Mouse (Mus musculus) erythroblast, embryonic 14.5 days (primary cell): ENCODE results near the gene Nudt9. TPM values are rescaled to one million over a fixed set of nuclear protein-coding genes. Genes with fewer than 3 reads are reported as not detected.
A peak's percentile ranks its signal among the peaks of the same experiment; 100 is the strongest.
"Not testable (repeated sequence)": the region's sequence is repeated elsewhere in the genome, so short reads cannot be mapped to it uniquely, and the experiment has no call there.

Experiments used
- H3K27me3 ChIP-seq: 2 replicates; pipeline ENCODE4 v1.6.1; 2012; ENCODE audit warnings: inconsistent platforms; ENCODE audit not compliant: control insufficient read depth
- H3K36me3 ChIP-seq: 2 replicates; pipeline ENCODE4 v1.6.1; 2012; ENCODE audit warnings: mild to moderate bottlenecking, inconsistent platforms; ENCODE audit not compliant: control insufficient read depth
- H3K4me1 ChIP-seq: 2 replicates; pipeline ENCODE4 v1.6.1; 2012; ENCODE audit warnings: inconsistent platforms; ENCODE audit not compliant: control insufficient read depth
- H3K4me3 ChIP-seq: replicated peaks from 2 replicates; pipeline ENCODE3; 2012; ENCODE audit warnings: moderate library complexity, mild to moderate bottlenecking, inconsistent platforms
- H3K9me3 ChIP-seq: 2 replicates; pipeline ENCODE4 v1.6.1; 2012; ENCODE audit warnings: low read length, inconsistent platforms, mixed read lengths; ENCODE audit not compliant: control insufficient read depth
- GATA1 ChIP-seq: IDR thresholded peaks from 2 replicates; pipeline ENCODE4 v1.6.1; 2012; ENCODE audit warnings: low read length, inconsistent platforms, mixed read lengths
- TAL1 ChIP-seq: IDR thresholded peaks from 3 replicates; pipeline ENCODE4 v1.6.1; 2012; ENCODE audit warnings: low read length, inconsistent platforms, mixed read lengths
- polyA plus RNA-seq: library from polyadenylated mRNA; stranded (reverse); fragments of >175 nt; gene quantifications from 2 replicates; pipeline ENCODE4 v1.2.3, GENCODE M21; 2012

Gene Nudt9
- polyA plus RNA-seq, 1 experiment: 40.0 TPM

DNA sequence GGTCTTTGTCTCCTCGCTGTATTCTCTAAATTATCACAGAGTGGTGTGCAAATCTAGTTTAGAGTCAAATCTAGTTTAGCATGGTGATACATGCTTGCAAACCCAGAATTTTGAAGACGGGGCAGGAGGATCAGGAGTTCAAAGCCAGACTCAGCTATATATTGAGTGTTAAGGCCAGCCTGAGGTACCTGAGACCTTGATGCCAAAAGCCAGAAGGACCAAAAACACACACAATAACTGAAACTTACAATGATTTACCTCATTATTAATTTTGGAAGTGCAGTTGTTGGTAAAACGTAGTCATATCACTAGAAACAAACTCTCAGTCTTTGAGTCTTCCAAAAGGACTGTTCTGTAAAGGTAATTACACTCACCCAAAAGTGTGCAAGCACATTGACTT is 36.7 kb upstream of the Nudt9 start:
- TF ChIP-seq TAL1 (no peak), GATA1 (no peak)
- H3K36me3 ChIP-seq: peaks cover 2% of the 10 kb centered on the region; the same call in 1 of the 2 replicates
- H3K9me3 ChIP-seq: no peaks in the 10 kb centered on the region
- peaks cover 2% of the 10 kb centered on the region; the same call in 1 of the 2 replicates for H3K4me1 ChIP-seq
- no peaks in the 10 kb centered on the region for H3K27me3 ChIP-seq
- no peak overlapping the region for H3K4me3 ChIP-seq

DNA sequence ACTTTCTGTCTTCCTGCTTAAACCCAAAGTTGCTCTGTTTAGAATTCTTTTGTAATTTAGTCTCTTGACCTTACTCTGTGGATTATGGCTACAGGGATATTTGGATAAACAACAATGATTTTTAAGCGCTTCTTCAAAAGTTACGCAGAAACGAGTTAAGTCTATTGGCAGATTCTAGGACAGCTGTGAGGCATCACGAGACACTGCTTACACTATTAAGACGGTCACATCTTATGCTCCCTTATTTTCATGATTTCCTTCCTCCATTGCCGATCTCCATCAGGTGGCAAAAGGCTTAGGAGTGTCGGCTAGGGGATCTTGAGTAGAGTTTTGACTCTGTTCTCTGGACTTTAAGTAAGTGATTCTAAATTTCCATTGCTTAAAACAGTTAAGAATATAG is 35.8 kb upstream of the Nudt9 start:
- peaks cover 2% of the 10 kb centered on the region; the same call in 1 of the 2 replicates for H3K36me3 ChIP-seq
- H3K4me1 ChIP-seq: peaks cover 2% of the 10 kb centered on the region; the same call in 1 of the 2 replicates
- H3K4me3 ChIP-seq: no peak overlapping the region
- H3K27me3 ChIP-seq: no peaks in the 10 kb centered on the region
- no peaks in the 10 kb centered on the region for H3K9me3 ChIP-seq
- no peak for TF ChIP-seq TAL1

DNA sequence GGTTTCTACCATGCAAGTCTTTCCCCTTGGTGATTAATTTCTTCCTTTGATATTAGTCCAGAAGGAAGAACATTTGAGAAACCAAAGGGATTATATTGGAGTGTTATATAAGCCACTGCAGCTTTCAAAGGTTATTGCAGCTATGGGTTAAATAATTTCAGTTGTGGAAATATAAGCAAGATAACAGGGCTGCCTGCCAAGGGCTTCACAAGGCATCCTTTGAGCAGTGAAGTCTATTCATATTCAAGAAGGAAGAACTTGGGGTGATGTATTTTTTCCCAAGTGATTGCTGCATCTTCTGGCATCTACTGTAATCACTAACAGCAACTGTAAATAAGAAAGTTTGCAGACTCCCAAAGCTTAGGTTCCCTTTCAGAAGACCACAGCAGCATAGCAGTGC is 34.7 kb upstream of the Nudt9 start:
- Histone ChIP-seq H3K9me3 (no peaks in the 10 kb centered on the region), H3K36me3 (peaks cover 2% of the 10 kb centered on the region; the same call in 1 of the 2 replicates), H3K4me3 (no peak overlapping the region), H3K27me3 (no peaks in the 10 kb centered on the region), H3K4me1 (peaks cover 2% of the 10 kb centered on the region; the same call in 1 of the 2 replicates)
- TF ChIP-seq TAL1 (no peak), GATA1 (no peak)

DNA sequence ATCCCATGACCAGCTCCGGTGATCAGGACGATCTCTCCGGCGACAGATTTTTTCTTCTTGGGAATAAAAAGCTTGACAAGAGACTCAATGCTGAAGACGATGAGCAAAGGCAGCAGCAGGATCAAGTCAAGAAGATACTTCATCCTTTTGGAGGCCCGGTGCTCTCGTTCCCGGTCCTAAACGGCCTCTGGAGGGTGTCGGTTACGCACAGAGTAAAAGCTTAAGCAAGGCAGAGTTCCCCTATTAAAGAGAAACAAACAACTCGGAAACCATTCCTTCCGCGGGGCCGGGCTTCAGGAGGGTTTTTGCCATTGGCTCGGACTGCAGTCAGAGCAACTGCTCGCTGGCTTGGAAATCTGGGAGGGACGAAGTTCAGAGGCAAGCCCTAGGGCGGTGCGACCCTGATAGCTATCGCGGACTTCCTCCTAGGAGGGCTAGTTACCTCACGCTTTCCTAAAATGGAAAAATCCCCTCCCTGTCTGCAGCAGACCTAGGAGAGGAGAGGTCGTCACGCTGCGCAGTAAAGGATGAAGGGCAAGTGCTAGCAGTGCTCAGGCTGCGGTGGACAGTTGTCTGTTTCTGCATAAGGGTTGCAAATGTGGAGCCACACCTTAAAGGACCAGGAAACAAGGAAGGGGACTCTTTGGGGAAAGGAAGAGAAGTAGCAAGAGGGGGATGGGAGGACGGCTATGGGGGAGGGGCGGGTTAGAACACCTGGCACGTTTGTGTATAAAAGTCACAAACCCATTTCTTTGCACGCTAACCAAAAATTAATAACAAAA is 24.3 kb upstream of the Nudt9 start, which contains the start of gene Hsd17b11:
TSS of gene Hsd17b11 (minus strand) at position 323 of the 782 bp plus-strand sequence.
- Histone ChIP-seq H3K36me3 (peaks cover 6% of the 10 kb centered on the region), H3K9me3 (no peaks in the 10 kb centered on the region), H3K4me3 (peak within 1 kb of the TSS; percentile 60), H3K4me1 (peaks cover 24% of the 10 kb centered on the region), H3K27me3 (peaks cover 25% of the 10 kb centered on the region)
- TF ChIP-seq TAL1 (no peak), GATA1 (no peak)

DNA sequence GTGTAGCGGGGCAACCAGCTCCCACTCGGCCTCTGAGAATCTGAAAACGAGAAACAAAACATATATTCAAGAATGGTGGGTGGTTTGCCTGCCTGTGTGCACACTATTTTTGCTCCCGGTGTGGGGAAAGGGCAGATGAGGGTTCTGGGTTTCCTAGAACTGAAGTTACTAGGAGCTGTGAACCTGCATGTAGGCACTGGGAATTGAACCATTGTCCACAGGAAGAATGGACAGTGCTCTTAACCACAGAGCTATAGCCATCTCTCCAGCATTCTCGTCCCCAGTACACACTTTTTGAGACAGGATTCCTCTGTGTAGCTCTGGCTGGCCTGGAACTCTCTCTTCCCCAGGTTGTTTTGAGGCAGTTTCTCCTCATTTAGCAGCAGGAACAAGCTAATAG is 23.5 kb upstream of the Nudt9 start:
- Histone ChIP-seq H3K27me3 (peaks cover 29% of the 10 kb centered on the region), H3K36me3 (peaks cover 3% of the 10 kb centered on the region), H3K4me3 (no peak overlapping the region), H3K9me3 (no peaks in the 10 kb centered on the region), H3K4me1 (peaks cover 24% of the 10 kb centered on the region)
- TF ChIP-seq TAL1 (no peak), GATA1 (no peak)

DNA sequence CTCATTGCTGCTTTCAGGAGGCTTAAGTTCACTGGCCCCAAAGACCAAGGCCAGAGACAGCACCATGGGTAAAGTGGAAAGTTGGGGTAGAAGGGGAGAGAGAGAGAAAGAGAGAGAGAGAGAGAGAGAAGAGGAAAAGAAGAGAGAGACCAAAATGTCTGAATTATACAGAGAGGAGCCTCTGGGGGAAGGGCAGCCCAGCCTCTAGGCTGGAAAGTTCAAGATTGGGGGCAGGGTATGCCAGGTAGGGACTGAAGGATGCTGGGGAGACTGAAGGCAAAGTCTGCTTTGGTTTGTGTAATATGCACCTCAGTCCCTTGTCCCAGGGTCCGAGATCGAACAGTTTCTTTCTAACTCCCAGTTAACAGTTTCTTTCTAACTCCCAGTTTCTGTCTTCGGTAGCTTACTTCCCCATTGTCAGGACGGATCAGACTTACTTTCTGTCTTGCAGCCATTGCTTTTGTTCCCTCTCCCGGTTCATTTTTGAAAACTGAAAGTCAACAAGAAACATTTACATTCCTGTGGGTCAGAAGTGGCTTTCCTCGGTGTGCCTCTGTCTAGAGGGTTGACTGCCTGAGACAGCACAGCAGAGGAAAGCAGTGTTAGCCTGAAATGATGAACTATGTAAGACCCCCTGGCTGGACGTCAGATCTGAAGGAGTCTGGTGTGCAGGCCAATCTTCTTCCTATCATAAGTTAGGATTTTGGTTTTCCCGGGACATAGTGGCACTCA is 22.7 kb upstream of the Nudt9 start:
- Histone ChIP-seq H3K4me3 (no peak overlapping the region), H3K27me3 (peaks cover 29% of the 10 kb centered on the region), H3K4me1 (peaks cover 24% of the 10 kb centered on the region), H3K9me3 (no peaks in the 10 kb centered on the region), H3K36me3 (no peaks in the 10 kb centered on the region)
- TF ChIP-seq GATA1: no peak
- no peak for TF ChIP-seq TAL1

DNA sequence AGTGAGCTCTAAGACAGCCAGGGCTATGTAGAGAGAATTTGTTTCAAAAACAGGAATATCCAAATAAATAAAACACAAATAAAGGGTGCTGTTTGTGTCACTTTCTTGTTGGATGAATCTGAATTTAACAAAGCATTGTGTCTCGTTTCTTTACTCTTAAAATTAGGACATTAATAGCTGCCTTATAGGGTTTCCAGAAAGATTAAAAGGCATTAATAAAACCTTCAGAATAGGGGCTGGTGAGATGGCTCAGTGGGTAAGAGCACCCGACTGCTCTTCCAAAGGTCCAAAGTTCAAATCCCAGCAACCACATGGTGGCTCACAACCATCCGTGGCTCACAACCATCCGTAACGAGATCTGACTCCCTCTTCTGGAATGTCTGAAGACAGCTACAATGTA is 21.9 kb upstream of the Nudt9 start:
- peaks cover 24% of the 10 kb centered on the region for H3K4me1 ChIP-seq
- not testable (repeated sequence) for H3K4me3 ChIP-seq, H3K36me3 ChIP-seq, H3K9me3 ChIP-seq
- peaks cover 29% of the 10 kb centered on the region for H3K27me3 ChIP-seq

DNA sequence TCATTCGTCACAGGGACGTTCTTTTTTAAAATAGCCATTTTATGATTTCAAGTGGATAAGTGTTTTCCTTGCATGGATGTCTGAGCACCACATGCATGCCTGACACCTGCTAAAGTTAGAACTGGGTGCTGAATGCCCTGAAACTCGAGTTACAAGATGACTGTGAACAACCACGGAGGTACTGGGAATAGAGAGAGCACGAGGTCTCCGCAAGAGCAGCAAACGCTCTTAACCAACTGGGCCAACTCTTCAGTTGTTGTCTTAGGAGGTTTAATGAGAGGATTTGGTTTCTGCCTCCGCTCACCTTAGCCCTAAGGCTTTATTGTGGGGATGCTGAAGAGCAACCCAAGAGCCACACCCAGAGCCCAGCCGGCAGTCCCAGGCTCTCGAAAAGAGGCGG is 21.3 kb upstream of the Nudt9 start:
- Histone ChIP-seq H3K9me3 (no peaks in the 10 kb centered on the region), H3K4me3 (no peak overlapping the region), H3K27me3 (peaks cover 29% of the 10 kb centered on the region), H3K4me1 (peaks cover 22% of the 10 kb centered on the region), H3K36me3 (no peaks in the 10 kb centered on the region)
- no peak for TF ChIP-seq GATA1
- no peak for TF ChIP-seq TAL1

DNA sequence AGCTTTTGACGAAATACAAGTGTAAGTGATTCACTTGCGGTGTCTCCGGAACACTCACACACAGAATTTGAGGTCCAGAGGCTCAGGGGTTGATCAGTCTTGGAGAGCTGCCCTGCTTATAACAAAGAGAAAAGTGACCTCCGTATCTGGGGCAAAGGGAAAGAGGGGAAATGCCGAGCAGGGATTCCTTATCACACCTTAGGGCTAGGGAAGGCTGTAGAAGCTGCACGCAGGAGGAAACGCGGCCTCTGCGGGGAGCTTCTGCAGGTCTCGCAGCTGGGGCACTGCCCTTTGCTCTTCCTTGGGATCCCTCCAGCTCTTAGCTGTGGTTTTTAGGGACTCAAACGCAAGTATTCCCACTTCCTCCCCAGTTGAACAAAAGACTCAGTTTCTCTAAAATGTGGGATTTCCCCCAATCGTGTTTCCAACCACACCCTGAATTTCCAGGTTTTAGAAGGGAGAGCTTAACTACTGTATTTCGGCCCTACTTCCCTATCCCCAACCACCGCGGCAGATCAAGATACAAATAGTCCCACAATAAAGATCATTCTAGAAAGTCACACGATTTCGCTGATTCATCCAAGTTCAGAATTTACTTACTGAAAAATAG is 20.8 kb upstream of the Nudt9 start:
- H3K27me3 ChIP-seq: peaks cover 29% of the 10 kb centered on the region
- H3K4me1 ChIP-seq: peaks cover 20% of the 10 kb centered on the region
- H3K36me3 ChIP-seq: no peaks in the 10 kb centered on the region
- no peak overlapping the region for H3K4me3 ChIP-seq
- H3K9me3 ChIP-seq: no peaks in the 10 kb centered on the region
- TF ChIP-seq TAL1 (no peak), GATA1 (no peak)
